Comparison of ENCODE assay signal across 10 mouse cellular contexts in the genomic region with DNA sequence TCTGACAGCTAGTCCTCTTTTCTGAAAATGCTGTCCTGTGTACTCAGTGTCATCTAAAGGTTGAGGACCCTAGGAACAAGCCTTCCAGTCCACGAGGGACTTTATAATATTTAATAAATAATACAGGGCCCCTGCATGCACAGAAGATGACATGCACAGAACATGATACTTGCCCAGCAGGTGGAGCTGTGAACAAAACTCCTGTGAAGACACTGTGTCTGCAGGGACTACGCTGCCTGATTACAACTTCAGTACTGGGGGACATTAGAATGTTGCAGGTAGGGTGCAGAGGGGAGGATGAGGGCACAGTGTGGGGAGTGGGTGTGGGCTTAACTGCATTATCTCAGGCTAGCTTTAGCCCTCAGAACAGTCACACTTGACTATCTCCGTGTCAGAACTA. TPM values are rescaled to one million over a fixed set of nuclear protein-coding genes. Genes with fewer than 3 reads are reported as not detected.
A peak's percentile ranks its signal among the peaks of the same experiment; 100 is the strongest.
DNase-seq lines count a peak whose midpoint lies in the region; TF ChIP-seq lines count a peak whose summit lies in the region.
"Had no signal": no experiment of that assay in that cellular context is flagged by ENCODE, and none has a peak within 500 bp of the region (broad histone marks: within the 10 kb centered on the region; RNA-seq: fewer than 3 reads in every experiment).

No protein-coding gene starts in this region.

- 37% methylated on average over 3 of the region's 3 CpGs for WGBS in lung, adult 2 months

- intact Hi-C loops in heart, postnatal 14 days (cut with DNase I), result loop anchor here (5.0 to 10.0 kb wide), 4 partner anchors 229 to 511 kb away; no protein-coding TSS in a partner anchor

- TF ChIP-seq CTCF in lung, adult 2 months (IDR thresholded peaks at IDR 0.05; ENCODE audit: insufficient read depth, low read length), result peak; percentile 52

- DNase-seq in A20 (ENCODE audit: low read depth, low spot score), result peak; percentile 55
- peak; percentile 60 for DNase-seq in adrenal gland, adult 2 months
- DNase-seq in embryo, embryonic 11.5 days (ENCODE audit: low read depth, low spot score), result peak; percentile 8
- peak; percentile 54 to 73 for DNase-seq in heart, postnatal 14 days
- DNase-seq in layer of hippocampus, adult 11-12 months (ENCODE audit: low spot score), result peak; percentile 73
- peak; percentile 51 for DNase-seq in lung, adult 2 months
- peak; percentile 12 for DNase-seq in ovary, adult 18-20 months (ENCODE audit: low spot score)
- DNase-seq in thymus, postnatal 4 days, result peak; percentile 72

- no peak overlapping the region for H3K4me3 ChIP-seq in lung, adult 2 months (replicated peaks; ENCODE audit: extremely low read depth, low read depth, low read length)
- H3K4me3 ChIP-seq: embryonic facial prominence, embryonic 15.5 days had no signal

- TF ChIP-seq POLR2A in lung, adult 2 months (IDR thresholded peaks at IDR 0.05; ENCODE audit: borderline replicate concordance, extremely low read depth, low read depth, low read length), result no peak

- H3K4me1 ChIP-seq in lung, adult 2 months (ENCODE audit: control insufficient read depth, insufficient read depth, low read length), result no peaks in the 10 kb centered on the region
- H3K4me1 ChIP-seq: embryonic facial prominence, embryonic 15.5 days had no signal

RNA-seq across cellular contexts. Expression of a gene that starts 28.4 kb away (rescaled TPM):
- 1 to 10 TPM; 1.1 to 1.2 TPM for total RNA-seq in adrenal gland, adult 2 months (2021)
- polyA plus RNA-seq in adrenal gland, adult 2 months (2012; rRNA removed), result 0.08 and 0.30 TPM in 2 replicates
- 1 to 10 TPM in 1 of 2 experiments, under 1 TPM in 1; 0.59 to 1.2 TPM for total RNA-seq in heart, postnatal 14 days (2021)
- polyA plus RNA-seq in lung, adult 2 months (2012; rRNA removed), result 8.8 and 17.2 TPM in 2 replicates
- total RNA-seq: neutrophil, adult 5-6 weeks had no signal

Comparison
In these comparisons a context has a peak if more than half of its experiments do, and no peak if none do; other contexts are left out.
1. DNase-seq: peak in every context shown above with its lines; median percentile 73 in layer of hippocampus, adult 11-12 months; 72 in thymus, postnatal 4 days; 64 in heart, postnatal 14 days; 60 in adrenal gland, adult 2 months; 55 in A20; 51 in lung, adult 2 months; 12 in ovary, adult 18-20 months; 8 in embryo, embryonic 11.5 days.